Mouse (Mus musculus) embryo, embryonic 9.5 days (tissue): ENCODE results near the gene Zfp784.
"Not testable (repeated sequence)": the region's sequence is repeated elsewhere in the genome, so short reads cannot be mapped to it uniquely, and the experiment has no call there.

Source experiments
- DNase-seq: peaks from one replicate; pipeline ENCODE4 v3.0.0-alpha.2; 2017; ENCODE audit errors: extremely low spot score

Gene Zfp784

GRCm38 (mm10) chr7:5038109-5038732, at the start of gene Zfp784:
Gene Zfp784 (minus strand): TSS chr7:5038446.
- DNase-seq: peak; percentile 96

DNA sequence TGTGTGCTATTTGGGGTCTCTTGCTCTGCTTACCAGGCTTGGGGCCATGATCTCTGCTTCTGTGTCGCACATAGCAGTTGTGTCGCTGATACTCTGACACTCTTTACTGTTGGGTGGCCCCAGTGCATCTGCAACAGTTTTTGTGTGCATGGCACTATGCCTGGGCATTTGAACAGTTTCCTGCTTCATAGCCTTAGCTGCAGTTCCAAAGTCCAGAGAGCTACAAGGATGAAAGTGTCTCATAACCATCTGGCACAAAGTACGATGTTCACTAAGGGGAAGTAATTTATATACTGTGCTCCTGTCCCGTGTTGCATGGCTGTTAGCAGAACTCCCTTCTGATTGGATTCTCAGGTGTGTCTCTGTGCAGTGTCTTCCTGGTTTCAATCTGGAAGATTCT, 49.6 kb upstream of the Zfp784 start:
- DNase-seq: no peak

DNA sequence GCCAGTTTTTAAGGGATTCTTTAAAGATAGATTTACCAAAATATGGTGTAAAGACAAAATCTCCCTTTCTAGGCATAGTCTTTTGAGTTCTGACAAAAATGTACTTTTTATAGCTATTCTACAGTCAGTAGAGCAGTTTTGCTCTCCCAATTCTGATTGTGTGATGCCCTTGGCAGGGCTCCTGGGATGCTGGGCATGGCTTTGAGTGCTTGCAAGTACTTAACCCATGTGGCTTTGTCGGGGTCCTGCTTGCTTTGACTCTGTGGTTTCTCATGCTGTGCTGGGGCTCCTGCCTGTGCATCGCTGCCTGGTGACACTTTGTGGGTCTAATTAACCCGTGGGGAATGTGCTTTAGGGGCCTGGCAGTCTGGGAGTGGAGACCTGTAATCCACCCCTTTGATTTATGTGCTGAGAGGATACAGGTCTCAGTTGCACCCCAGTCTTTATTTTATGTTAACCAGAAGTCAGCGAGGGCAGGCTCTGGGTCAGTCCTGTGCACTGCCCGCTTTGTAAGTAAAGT, 48.7 kb upstream of the Zfp784 start:
- no peak for DNase-seq

DNA sequence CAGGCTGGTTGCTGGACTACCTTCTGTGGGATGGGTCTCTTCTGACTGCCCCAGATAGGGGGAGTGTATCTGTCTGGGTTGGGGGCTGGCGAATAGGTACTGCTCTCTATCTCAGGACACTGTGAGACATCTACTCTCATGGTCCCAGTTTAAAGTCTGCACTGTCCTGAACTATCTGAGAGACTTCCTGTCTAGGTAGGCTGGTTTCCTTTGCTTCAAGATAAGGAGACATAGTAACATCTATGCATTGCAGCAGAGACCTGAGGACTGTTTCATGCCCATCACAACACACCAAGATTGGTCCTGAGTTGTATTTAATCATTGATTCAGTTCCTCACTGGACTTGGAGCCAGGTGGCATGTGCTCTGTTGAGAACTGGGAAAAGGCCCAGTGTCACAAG, 47.3 kb upstream of the Zfp784 start:
- DNase-seq: no peak

- no peak for DNase-seq
Observed at GRCm38 (mm10) chr7:5083325-5084105, 45.3 kb upstream of the Zfp784 start.

GRCm38 (mm10) chr7:5081939-5082338, 43.7 kb upstream of the Zfp784 start:
- DNase-seq: no peak

DNA sequence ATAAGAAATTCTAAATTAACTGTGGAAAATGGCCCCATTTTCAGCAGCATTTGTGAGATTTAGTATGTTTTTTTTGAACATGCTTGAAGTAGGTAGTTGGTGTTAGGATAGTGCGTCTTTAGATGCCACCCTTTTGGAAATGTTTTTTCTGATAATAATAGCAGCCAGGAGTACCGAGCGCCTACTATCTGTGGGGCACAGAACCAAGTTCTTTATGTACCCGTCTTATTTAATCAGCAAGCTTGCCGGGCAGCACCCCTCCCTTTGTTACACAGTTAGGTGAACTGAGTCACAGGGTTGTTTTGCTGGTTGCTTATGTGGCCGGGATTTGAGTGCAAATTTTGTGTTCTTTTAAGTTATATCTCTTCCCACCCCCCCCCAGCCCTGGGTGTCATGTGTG, 43.0 kb upstream of the Zfp784 start:
- no peak for DNase-seq

- no peak for DNase-seq
Observed at GRCm38 (mm10) chr7:5080815-5081214, 42.6 kb upstream of the Zfp784 start.

DNA sequence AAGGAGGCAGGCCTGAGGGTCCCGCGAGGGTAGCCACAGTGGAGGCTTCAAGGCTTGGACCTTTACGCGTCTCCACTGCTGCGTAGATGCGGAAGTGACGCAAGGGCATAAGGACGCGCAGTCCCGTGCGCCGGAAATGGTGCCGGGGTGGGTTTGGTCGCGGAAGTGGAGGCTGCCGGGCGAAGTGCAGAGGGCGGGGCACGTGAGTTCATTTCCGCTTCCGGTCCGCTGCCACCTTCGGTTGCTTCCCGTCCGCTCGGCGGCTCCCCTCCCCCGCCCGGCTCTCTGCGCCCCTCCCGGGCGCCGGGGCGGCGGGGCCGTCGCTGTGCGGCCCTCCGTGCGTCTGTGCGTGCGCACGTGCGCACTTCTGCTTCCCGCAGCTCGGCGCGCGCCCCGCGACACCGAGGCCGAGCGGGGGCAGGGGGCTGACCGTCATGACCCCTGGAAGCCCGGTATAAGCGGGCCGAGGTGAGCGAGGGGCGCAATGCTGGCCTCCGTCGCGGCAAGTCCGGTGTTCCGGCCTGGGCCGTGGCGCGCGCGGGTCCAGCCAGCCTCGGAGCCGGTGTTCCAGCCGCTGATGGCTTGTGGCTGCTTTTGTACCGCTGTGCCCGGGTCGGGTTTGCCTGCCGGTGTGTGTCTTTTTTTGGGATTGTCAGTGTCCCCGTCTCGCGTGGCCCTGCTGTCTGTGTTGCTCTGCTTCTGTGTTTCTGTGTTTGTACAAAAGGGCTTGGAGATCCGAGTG, 41.9 kb upstream of the Zfp784 start, which contains the start of gene Epn1:
TSS of gene Epn1 (plus strand) at position 226 of the 742 bp plus-strand sequence.
- peak; percentile 95 for DNase-seq

DNA sequence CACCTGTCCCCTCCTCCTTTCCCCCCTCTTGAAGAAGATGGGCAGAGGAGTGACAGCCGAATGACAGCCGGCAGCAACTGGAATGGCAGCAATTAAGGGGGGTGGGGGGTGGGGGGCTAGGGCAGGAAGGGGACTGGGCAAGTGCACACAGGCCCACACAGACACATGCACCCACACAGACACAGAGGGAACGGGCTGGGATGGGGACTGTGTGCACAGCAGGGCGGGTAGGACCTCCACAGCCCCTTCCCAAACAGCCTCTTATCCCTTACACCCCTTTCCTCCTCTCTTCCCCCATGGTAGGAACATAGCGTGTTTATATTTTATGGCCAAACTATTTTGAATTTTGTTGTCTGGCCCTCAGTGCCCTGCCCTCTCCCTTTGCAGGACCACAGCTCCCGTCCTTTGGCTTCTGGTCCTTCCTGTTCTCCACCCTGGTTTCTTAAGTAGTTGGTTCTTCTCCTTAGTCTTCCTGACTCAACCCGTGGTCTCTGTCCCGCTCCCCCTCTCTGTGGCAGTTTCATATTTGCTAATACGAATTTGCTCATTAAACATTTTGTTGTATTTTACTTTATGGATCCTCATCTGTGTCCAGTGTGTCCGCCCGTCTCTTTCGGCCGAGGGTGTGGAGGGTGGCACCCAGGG, 41.2 kb upstream of the Zfp784 start:
- DNase-seq: not testable (repeated sequence)

- DNase-seq: no peak
Observed at GRCm38 (mm10) chr7:5076931-5077330, 38.7 kb upstream of the Zfp784 start.

- no peak for DNase-seq
Observed at GRCm38 (mm10) chr7:5074984-5075383, 36.7 kb upstream of the Zfp784 start.

- DNase-seq: no peak
Observed at GRCm38 (mm10) chr7:5073586-5073985, 35.3 kb upstream of the Zfp784 start.

DNA sequence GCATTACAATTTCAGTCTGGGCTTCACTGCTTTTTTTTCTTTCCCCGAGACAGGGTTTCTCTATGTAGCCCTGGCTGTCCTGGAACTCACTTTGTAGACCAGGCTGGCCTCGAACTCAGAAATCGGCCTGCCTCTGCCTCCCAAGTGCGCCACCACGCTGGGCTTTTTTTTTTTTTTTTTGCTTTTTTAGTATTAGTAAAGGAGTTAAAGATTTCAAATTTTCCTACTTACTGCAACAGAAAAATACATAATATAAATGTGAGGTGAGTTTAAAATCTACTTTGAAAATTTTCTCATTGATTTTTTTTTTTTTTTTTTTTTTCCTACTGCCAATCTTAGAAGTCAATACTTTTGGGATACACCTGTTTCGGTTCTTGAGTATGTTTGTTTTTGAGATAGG, 26.6 kb upstream of the Zfp784 start:
- no peak for DNase-seq

GRCm38 (mm10) chr7:5062360-5063001, 24.2 kb upstream of the Zfp784 start:
- DNase-seq: peak; percentile 88

DNA sequence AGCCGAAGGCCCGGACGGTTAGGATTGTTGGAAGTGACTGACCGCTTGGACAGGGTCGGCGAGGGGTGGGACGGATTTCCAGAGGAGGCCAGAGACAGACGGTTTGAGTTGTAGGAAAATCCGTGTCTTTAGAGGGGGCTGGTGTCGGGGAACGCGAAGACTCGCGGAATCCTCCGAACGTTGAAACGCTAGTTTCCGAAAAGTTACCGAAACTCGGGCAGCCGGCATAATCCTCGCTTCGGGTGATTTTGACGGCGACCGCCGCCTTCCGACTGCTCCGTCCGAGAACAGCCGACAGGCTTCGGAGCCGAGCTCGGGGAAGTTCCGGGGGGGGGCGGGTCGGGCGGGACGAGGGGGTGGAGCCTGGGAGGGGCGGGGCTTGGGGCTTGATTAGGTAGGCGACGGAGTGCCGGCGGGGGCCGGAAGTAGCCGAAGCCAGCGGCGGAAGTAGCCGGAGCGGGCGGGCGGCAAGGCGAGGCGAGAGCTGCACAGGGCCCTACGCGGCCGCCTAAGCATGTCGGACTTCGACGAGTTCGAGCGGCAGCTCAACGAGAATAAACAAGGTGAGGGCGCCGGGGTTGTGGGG, 23.6 kb upstream of the Zfp784 start, which contains the start of gene U2af2:
TSS of gene U2af2 (plus strand) at position 370 of the 586 bp plus-strand sequence.
- peak; percentile 95 for DNase-seq

- DNase-seq: peak; percentile 96
Observed at GRCm38 (mm10) chr7:5060944-5061773, 22.9 kb upstream of the Zfp784 start.

GRCm38 (mm10) chr7:5060239-5060731, 22.0 kb upstream of the Zfp784 start:
- DNase-seq: peak; percentile 81

DNA sequence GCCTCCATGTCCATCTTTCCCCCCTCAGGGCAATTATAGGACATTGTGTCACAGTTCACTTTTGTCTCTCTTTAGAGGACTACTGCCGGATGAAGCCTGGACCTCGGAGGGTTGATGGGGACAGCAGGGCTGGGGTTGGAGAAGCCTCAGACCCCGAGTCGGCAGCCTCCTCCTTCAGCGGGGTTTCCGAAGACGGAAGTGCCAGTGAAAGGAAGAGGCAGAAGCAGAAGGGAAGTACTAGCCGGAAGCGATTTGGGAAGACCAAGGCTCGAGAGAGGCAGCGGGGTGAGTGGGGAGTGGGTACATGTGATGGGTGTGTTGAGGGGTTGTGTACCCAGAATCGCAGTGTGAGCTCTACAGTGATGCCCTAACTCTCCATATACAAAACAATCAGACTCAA, 21.2 kb upstream of the Zfp784 start:
- DNase-seq: no peak

DNA sequence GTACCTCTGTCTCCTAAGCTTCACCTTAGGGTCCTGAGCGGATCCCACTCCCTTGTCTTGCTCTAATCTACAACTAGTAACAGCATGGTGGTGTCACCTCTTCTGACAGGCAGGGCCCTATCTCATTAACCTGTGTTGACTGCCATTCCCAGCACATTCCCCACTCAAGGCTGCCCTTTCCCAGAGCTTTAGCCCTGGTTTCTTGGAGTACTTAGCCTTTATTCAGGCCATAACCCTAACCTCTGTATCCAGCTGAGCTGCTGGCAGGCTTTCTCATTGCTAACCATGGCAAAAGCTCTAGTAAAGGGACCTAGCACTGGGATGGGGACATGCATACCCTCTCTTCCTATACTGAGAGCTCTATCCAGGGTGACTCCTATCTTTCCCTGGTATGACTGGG, 20.4 kb upstream of the Zfp784 start:
- DNase-seq: no peak
